Mouse (Mus musculus) layer of hippocampus, adult 8-10 months (tissue): ENCODE data around the gene Epha6. TPM values are rescaled to one million over a fixed set of nuclear protein-coding genes. Genes with fewer than 3 reads are reported as not detected.

ENCODE experiments used
- DNase-seq, 2 experiments: peaks; one replicate each; pipeline ENCODE4 v3.0.0; 2022; ENCODE audit warnings: low spot score in 2 of 2
- total RNA-seq, 4 experiments: library from RNA; stranded (reverse); gene quantifications; 2 replicates each; pipeline ENCODE4 v1.2.4; 2022

Epha6 gene
- total RNA-seq: 100 to 1,000 TPM; 159 to 187 (median 173) TPM

GRCm38 (mm10) chr16:60605061-60605831 lies at the start of gene Epha6:
Gene Epha6, minus strand, starts transcription at chr16:60605531.
- peak; percentile 48 to 60 for DNase-seq

GRCm38 (mm10) chr16:60651716-60652115 lies 46.4 kb upstream of the Epha6 start:
- DNase-seq: peak in 1 of 2 experiments; percentile 2

- no peak for DNase-seq
These were observed 22.8 kb upstream of the Epha6 start for GRCm38 (mm10) chr16:60628091-60628490.

- peak; percentile 57 to 73 for DNase-seq
These were observed 677 bp upstream of the Epha6 start for GRCm38 (mm10) chr16:60605832-60606583.

GRCm38 (mm10) chr16:60604613-60605012 lies 718 bp downstream of the Epha6 start:
- peak; percentile 10 to 20 for DNase-seq

- no peak for DNase-seq
These were observed 20.0 kb downstream of the Epha6 start for GRCm38 (mm10) chr16:60585322-60585721.

- DNase-seq: no peak
These were observed 20.6 kb downstream of the Epha6 start for GRCm38 (mm10) chr16:60584695-60585094.

GRCm38 (mm10) chr16:60570546-60570945 lies 34.8 kb downstream of the Epha6 start:
- DNase-seq: no peak

- DNase-seq: no peak
These were observed 60.9 kb downstream of the Epha6 start for GRCm38 (mm10) chr16:60544385-60544784.

GRCm38 (mm10) chr16:60538233-60538632 lies 67.1 kb downstream of the Epha6 start:
- DNase-seq: no peak

- no peak for DNase-seq
These were observed 95.6 kb downstream of the Epha6 start for GRCm38 (mm10) chr16:60509707-60510106.

- DNase-seq: no peak
These were observed 105.8 kb downstream of the Epha6 start for GRCm38 (mm10) chr16:60499567-60499966.

- DNase-seq: peak; percentile 45 to 57
These were observed 129.6 kb downstream of the Epha6 start for GRCm38 (mm10) chr16:60475776-60476175.

GRCm38 (mm10) chr16:60468200-60468785 lies 137.0 kb downstream of the Epha6 start:
- no peak for DNase-seq

- no peak for DNase-seq
These were observed 170.0 kb downstream of the Epha6 start for GRCm38 (mm10) chr16:60435283-60435682.

GRCm38 (mm10) chr16:60434241-60434640 lies 171.1 kb downstream of the Epha6 start:
- no peak for DNase-seq

GRCm38 (mm10) chr16:60395306-60395705 lies 210.0 kb downstream of the Epha6 start:
- DNase-seq: peak; percentile 61 to 74

- DNase-seq: no peak
These were observed 212.4 kb downstream of the Epha6 start for GRCm38 (mm10) chr16:60392961-60393360.

- no peak for DNase-seq
These were observed 230.2 kb downstream of the Epha6 start for GRCm38 (mm10) chr16:60375147-60375546.

GRCm38 (mm10) chr16:60283963-60284362 lies 321.4 kb downstream of the Epha6 start:
- DNase-seq: no peak

- no peak for DNase-seq
These were observed 331.2 kb downstream of the Epha6 start for GRCm38 (mm10) chr16:60274109-60274508.
